Mouse (Mus musculus): ENCODE results near the gene Wdr46.
"Not testable (repeated sequence)": the region's sequence is repeated elsewhere in the genome, so short reads cannot be mapped to it uniquely, and the experiment has no call there.

The Wdr46 gene

GRCm38 (mm10) chr17:33951021-33951946, 10.8 kb downstream of the Wdr46 start, which contains the start of gene B3galt4:
TSS of gene B3galt4 (minus strand) at chr17:33951488.
- DNase-seq (ENCODE audit: extremely low read depth, low read depth), result peak; percentile 89

DNA sequence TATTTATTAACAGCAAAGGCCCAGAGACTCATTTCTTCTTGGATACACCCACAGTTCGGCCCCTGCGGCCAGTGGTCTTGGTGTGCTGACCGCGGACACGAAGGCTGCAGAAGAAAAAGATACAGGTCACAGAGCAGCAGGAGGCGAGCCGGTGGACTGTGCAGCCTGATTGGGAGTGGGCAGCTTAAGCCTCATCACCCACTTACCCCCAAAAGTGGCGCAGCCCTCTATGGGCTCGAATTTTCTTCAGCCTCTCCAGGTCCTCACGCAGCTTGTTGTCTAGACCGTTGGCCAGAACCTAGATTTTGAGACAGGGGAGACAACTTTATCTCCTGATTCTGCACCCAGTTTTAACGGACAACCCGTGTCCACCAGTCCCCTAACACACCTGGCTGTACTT, 11.6 kb downstream of the Wdr46 start:
- not testable (repeated sequence) for DNase-seq (ENCODE audit: extremely low read depth, low read depth)

DNA sequence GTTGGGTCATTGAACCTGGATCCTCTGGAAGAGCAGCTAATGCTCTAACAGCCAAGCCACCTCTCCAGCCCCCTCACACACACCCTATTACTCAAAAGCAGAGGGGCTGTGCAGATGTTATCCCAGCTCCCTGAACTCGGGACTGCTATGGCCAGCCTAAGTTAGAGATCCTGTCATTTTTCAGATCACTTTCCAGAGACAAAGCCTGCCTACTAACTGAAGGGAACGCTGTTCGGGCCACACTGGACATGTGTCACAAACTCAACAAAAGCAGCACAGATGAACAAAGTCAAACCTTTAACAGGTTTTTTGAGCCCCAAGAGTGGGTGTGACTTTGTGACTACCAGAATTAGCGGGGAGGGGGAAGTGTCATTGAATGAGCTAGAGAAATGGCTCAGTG, 12.4 kb downstream of the Wdr46 start:
- DNase-seq (ENCODE audit: extremely low read depth, low read depth), result no peak

DNA sequence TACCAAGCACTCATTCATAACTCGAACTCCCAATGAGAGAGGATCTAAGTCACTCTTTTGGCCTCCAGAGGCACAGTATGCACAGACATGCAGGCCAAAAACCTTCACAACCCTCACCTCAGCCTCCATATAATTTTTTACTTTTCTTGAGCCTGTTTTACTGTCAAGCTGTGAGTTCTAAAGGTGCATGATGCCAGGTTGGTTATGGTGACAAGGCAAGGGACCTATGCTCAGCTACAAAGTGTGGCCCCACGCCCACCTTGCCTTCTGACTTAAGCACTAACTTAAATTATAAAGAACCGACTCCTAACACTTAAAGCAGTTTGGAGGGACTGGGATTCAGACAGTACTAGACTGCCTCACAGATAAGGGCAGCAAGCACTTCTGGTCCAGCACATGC, 12.8 kb downstream of the Wdr46 start:
- no peak for DNase-seq (ENCODE audit: extremely low read depth, low read depth)

- no peak for DNase-seq (ENCODE audit: extremely low read depth, low read depth)
Observed at GRCm38 (mm10) chr17:33953961-33954565, 13.6 kb downstream of the Wdr46 start.

GRCm38 (mm10) chr17:33954646-33955554, 14.4 kb downstream of the Wdr46 start:
- no peak for DNase-seq (ENCODE audit: extremely low read depth, low read depth)

GRCm38 (mm10) chr17:33955555-33956214, 15.2 kb downstream of the Wdr46 start, which contains the start of the genes Vps52 and Rps18:
TSS of gene Vps52 (plus strand) at chr17:33955812.
TSS of gene Rps18 (minus strand) at chr17:33956001.
- peak; percentile 97 for DNase-seq (ENCODE audit: extremely low read depth, low read depth)

DNA sequence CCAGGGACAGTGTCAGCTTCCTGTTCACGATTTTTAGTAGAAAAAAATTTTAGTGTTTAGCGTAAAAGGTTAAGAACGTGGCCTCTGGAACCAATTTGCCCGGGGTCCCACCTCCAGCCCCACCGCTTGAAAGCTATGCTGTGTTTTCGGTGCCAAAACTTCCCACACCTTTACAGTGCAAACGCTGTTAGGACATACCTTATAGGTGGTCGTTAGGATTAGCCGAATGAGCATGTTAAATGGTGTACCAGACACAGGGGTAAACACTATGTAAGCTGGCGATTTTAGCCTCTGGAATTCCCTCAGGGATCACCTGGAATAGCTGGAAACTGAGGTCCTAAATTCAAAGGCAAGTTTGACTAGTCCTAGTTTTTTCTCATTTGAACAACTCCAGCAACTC, 15.9 kb downstream of the Wdr46 start:
- no peak for DNase-seq (ENCODE audit: extremely low read depth, low read depth)

GRCm38 (mm10) chr17:33957493-33957892, 17.0 kb downstream of the Wdr46 start:
- no peak for DNase-seq (ENCODE audit: extremely low read depth, low read depth)

- DNase-seq (ENCODE audit: extremely low read depth, low read depth), result no peak
Observed at GRCm38 (mm10) chr17:33958451-33958850, 18.0 kb downstream of the Wdr46 start.

- no peak for DNase-seq (ENCODE audit: extremely low read depth, low read depth)
Observed at GRCm38 (mm10) chr17:33959135-33959534, 18.7 kb downstream of the Wdr46 start.

DNA sequence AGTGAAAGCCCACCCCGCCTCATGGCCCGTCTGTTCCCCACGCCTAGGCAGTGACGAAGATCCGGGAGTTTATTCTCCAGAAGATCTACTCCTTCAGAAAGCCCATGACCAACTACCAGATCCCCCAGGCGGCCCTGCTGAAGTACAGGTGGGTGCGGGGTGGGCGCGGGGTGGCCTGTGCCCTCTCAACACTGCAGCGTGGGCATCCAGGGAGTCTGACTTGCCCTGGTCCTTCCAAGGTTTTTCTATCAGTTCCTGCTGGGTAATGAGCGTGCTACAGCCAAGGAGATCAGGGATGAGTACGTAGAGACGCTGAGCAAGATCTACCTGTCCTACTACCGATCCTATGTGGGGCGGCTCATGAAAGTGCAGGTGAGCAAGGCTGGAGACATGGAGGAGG, 19.5 kb downstream of the Wdr46 start:
- DNase-seq (ENCODE audit: extremely low read depth, low read depth), result no peak

- no peak for DNase-seq (ENCODE audit: extremely low read depth, low read depth)
Observed at GRCm38 (mm10) chr17:33962876-33963275, 22.4 kb downstream of the Wdr46 start.

DNA sequence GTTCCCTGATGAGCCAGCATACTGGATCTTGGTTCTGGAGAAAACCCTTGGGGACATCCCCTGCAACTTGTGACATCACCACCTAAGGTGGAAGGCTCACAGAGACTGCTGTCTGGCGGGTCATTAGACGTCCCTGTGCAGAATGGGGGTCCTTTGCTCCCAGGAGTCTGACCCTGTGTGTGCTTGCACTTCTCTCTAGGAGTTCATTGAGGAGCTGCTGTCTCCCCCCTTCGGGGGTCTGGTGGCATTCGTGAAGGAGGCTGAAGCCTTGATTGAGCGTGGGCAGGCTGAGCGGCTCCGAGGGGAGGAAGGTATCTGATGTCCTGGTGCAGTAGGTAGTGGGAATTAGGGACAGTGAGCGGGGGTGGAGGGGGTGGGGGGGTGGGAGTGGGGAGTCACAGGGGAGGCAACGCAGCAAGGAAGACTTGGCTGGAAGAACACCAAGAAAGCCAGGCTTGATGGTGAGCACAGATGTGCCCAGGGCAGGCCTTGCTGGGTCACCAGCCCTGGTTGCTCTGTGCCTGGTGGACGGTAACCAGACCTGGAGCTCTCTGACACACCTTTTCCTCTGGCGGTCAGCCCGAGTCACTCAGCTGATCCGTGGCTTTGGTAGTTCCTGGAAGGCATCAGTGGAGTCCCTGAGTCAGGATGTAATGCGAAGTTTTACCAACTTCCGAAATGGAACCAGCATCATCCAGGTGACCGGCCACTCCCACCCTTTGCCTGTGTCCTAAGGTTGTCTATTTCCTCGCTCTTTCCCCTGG, 24.8 kb downstream of the Wdr46 start:
- DNase-seq (ENCODE audit: extremely low read depth, low read depth), result no peak

- DNase-seq (ENCODE audit: extremely low read depth, low read depth), result no peak
Observed at GRCm38 (mm10) chr17:33965846-33966550, 25.5 kb downstream of the Wdr46 start.

GRCm38 (mm10) chr17:33968489-33968888, 28.0 kb downstream of the Wdr46 start:
- no peak for DNase-seq (ENCODE audit: extremely low read depth, low read depth)

GRCm38 (mm10) chr17:33968927-33969326, 28.5 kb downstream of the Wdr46 start:
- DNase-seq (ENCODE audit: extremely low read depth, low read depth), result no peak

- no peak for DNase-seq (ENCODE audit: extremely low read depth, low read depth)
Observed at GRCm38 (mm10) chr17:33969394-33969793, 28.9 kb downstream of the Wdr46 start.

DNA sequence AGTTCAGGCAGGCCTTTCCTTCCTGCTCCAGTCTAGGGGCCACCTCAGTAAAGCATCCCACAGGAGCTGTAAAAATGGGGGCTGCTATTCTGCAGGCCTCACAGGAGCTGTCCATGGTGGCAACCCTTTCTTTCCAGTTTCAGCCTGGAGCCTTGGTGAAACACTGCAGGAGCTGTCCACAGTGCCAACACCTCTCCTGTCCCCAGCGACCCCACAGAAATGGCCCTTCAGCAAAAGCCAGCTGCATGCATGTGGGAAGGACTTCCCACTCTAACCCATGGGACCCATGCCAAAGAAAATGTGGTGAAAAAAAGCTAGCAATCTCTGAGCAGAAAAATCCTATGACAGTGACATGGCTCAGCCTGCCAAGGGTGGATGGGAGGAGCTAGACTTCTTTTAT, 32.2 kb downstream of the Wdr46 start:
- no peak for DNase-seq (ENCODE audit: extremely low read depth, low read depth)

GRCm38 (mm10) chr17:33973572-33973971, 33.1 kb downstream of the Wdr46 start:
- no peak for DNase-seq (ENCODE audit: extremely low read depth, low read depth)

Measured in MEL-GATA-1-ER (cell line).